Mouse (Mus musculus) cortical plate, adult 2 months (tissue): ENCODE results near the gene Krtap17-1.

ENCODE experiments used
- CTCF ChIP-seq: fragments of 200-500 bp; IDR thresholded peaks from 2 replicates; pipeline ENCODE4 v1.5.1; 2011; ENCODE audit warnings: mild to moderate bottlenecking, control low read depth, low read length; ENCODE audit not compliant: insufficient read depth; ENCODE audit errors: extremely low read depth
- POLR2A ChIP-seq: fragments of 200-500 bp; IDR thresholded peaks from 2 replicates; pipeline ENCODE4 v1.6.1; 2011; ENCODE audit warnings: mild to moderate bottlenecking, low read length, control low read depth; ENCODE audit not compliant: insufficient read depth; ENCODE audit errors: extremely low read depth

- TF ChIP-seq CTCF (no peak), POLR2A (no peak)
Measured at GRCm38 (mm10) chr11:100013691-100014171, 19.9 kb upstream of the Krtap17-1 start.
